Mouse (Mus musculus) kidney, postnatal 36 days (tissue): Measurements from ENCODE around the gene Rgs3.
A peak's percentile ranks its signal among the peaks of the same experiment; 100 is the strongest.

ENCODE experiments used
- DNase-seq, 2 experiments: peaks; one replicate each; pipeline ENCODE4 v3.0.0; 2021 to 2022; ENCODE audit warnings: mixed read lengths in 2 of 2

Gene Rgs3

GRCm38 (mm10) chr4:62695523-62695922, 135.9 kb downstream of the Rgs3 start:
- peak; percentile 59 to 68 for DNase-seq

GRCm38 (mm10) chr4:62695946-62696345, 136.3 kb downstream of the Rgs3 start:
- DNase-seq = peak; percentile 77 to 79

DNA sequence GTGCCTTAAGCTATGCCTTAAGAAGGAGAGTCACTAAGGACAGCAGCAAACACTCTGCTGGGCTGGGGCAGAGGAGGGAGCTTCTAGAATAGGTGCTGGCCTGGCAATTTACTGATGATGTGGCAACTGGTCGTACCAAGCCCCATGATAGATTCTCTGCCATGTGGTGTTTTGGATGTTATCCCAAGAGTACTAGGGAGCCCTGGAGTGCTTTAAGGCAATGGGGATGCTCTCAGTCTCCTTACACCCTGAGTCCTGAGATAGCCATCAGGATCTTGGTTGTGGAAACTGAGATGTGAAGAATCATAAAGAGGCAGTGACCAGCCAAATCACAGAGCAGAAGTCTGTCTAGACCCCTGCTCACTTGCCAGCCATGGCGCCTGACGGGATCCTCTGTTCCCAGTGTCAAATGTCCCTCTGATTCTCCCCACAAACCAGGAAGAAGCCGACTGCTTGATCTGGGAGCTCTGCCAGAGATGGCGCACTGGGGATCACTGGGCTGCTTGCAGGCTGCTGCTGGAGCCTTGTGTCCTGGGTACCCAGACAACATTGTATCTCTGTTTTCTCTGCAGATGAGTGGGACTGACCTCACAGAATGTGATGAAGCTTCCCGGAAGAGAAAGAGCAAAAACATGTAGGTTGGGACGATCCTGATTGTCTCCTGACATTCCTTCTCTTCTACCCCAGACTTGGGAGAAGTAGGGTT, 137.2 kb downstream of the Rgs3 start:
- peak; percentile 38 to 73 for DNase-seq

- peak; percentile 94 to 96 for DNase-seq
These were observed 137.8 kb downstream of the Rgs3 start for GRCm38 (mm10) chr4:62697469-62697868.

DNA sequence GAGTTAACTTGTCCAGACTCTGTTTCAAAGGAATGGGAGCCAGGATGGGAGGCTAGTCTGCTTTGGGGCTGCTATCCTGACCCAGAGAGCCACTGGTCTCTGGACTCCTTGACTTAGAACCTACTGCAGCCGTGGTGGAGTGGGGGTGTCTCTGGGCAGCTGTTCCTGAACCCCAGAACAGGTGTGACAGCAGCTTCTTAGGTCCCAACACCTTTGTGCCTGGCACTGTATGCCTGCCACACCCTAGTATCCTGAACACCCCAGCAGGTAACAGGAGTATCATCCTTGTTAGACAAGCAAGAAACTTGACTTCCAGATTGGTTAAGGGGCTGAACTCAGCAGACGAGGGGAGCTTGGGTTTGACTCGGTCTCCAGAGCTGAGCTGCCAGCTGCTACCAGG, 138.9 kb downstream of the Rgs3 start:
- DNase-seq = no peak

DNA sequence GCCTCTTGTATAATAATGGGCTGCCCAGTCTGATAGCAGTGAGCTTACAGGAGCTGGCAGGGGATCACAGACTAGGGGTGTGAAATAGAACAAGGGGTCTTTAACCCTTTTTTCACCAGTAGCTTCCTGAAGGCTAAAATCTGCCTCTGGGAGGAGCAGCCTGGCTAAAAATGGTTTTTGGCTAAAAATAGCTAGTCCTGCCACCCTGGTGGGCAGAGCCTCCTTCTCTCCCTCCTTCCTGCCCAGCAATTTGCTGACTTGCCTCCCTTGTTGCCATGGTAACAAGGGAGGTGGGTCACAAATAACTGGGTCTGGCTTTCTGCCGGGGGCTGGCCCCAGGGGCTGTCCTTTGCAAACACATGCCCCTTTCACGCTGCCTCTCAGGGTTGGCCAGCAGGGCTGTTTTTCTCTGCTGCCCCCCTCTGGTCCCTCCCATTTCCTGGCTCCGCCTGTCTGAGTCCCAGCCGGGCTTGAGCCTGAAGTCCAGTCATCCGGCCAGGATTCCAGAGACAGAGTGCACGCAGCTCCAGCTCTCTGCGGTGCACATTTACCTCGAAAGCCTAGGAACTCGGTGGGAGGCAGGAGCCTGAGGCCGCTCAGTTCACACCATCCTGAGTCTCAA, 139.7 kb downstream of the Rgs3 start:
- peak; percentile 95 to 97 for DNase-seq

DNA sequence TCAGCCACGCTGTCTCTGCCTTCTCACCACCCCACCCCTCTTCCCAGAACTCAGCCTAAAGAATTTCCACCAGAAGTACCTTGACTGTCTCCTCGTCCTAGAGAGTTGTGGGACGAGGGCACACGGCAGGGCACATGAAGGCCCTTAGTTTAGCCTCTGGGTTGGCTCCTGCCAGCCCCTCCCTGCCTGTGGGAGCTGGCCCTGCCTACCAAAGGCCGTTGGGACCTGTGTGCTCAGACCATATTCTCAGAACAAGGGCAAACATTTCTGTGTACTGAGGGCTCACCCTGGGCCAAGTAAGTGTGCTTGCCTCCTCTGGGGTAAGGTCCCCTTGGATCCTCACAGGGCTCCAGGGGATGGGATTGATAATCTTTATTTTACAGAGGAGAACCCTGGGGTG, 140.8 kb downstream of the Rgs3 start:
- DNase-seq = peak in 1 of 2 experiments; percentile 26

GRCm38 (mm10) chr4:62703151-62703550, 143.5 kb downstream of the Rgs3 start:
- DNase-seq = peak; percentile 49 to 59

- no peak for DNase-seq
These were observed 144.6 kb downstream of the Rgs3 start for GRCm38 (mm10) chr4:62704204-62704603.

- DNase-seq = no peak
These were observed 145.4 kb downstream of the Rgs3 start for GRCm38 (mm10) chr4:62705013-62705412.

DNA sequence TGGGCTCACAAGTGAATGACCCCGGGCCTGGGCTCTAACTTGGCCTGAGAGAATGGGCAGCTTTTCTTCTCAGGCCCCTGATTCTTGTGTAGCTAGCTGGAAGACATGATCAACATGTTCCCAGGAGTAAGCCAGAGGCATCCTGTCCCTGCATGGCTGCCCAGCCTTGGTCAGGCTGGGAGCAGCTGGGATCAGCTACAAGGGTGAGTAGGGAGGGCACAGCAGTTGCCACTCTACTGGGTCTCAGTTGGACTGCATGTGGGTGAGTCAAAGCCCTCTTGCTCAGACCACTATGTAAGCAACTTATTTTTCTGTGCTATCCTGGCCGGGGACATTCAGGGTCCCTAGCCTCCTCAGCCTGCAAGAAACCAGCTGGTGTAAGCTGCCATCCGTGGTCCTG, 146.1 kb downstream of the Rgs3 start:
- no peak for DNase-seq

- no peak for DNase-seq
These were observed 148.4 kb downstream of the Rgs3 start for GRCm38 (mm10) chr4:62708084-62708483.

GRCm38 (mm10) chr4:62708994-62709393, 149.3 kb downstream of the Rgs3 start:
- no peak for DNase-seq

DNA sequence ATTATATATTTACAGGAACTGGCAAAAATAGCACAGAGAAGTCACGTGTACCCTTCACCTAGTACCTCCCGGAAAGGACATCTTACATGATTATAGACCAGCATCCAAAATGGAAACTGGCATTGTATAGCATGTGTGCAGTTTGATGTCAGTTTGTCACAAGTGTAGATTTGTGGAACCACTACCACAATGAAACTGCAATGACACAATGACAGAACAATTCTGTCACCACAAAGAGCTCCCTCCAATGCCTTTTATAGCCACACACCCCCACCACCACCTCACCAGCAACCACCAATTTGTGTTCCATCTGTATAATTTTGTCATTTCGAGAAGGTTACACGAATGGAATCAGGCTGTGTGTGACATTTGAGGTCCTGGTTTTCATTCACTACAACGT, 149.8 kb downstream of the Rgs3 start:
- no peak for DNase-seq

GRCm38 (mm10) chr4:62711159-62711558, 151.5 kb downstream of the Rgs3 start:
- no peak for DNase-seq

DNA sequence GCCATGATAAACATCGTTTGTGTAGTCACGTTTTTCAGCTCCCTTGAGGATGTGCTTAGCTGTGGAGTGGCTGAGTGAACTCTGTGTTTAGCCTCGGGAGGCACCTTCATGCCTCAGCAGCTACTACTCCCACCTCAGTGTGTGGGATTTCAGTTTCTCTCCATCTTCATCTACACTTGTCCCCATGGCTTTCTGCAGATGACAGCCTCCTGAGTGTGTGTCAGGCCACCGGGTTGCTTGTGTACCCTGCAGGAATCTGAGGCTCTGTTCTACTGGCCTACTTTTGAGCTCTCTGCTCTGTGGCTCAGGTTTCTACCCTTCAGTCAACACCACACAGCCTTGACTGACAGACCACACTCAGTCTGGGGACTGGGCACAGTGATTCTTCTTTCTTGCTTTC, 151.9 kb downstream of the Rgs3 start:
- no peak for DNase-seq

DNA sequence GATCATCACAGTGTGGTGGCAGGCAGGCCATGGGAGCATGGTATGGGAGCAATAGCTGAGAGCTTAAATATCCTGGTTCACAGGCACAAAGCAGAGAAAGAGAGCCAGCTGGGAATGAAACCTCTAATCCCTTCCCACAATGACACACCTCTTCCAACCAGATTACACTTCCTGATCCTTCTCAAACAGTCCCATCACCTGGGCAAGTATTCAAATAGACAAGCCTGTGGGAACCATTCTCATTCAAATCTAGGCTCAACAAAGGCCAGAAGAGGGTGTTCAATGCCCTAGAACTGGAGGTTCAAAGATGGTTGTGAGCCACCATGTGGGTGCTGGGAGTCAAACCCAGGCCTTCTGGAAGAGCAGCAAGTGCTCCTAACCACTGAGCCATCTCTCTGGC, 161.2 kb downstream of the Rgs3 start:
- DNase-seq = no peak

- DNase-seq = peak in 1 of 2 experiments; percentile 48
These were observed 162.4 kb downstream of the Rgs3 start for GRCm38 (mm10) chr4:62722021-62722426.

GRCm38 (mm10) chr4:62723795-62724194, 164.1 kb downstream of the Rgs3 start:
- peak in 1 of 2 experiments; percentile 52 for DNase-seq

DNA sequence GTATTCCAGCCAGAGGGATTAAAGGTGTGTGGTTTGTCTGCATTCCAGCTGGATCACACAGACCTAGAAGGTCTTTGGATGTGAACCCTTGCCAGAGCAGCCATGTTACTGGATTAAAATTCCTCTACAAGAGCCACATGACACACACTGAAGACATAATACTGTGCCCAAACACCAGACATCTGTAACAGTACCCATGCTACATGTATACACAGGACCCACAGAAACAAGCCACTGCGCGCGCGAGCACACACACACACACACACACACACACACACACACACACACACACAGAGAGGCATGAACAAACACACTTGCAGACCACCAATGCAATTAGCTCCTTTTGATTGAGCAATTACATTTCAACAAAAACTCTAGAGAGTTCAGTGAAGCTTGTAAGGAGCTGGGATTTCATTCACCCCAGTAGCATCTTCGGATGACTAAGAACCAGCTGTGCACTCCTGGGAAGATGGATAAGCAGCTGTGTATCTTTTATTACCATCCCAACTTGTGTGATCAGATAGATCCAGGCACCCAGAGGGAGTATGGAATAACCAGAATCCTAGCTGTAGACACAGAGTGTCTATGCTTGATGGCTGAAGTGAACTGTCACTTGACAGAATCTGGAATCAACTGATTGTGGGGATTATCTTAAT, 166.8 kb downstream of the Rgs3 start:
- DNase-seq = no peak

DNA sequence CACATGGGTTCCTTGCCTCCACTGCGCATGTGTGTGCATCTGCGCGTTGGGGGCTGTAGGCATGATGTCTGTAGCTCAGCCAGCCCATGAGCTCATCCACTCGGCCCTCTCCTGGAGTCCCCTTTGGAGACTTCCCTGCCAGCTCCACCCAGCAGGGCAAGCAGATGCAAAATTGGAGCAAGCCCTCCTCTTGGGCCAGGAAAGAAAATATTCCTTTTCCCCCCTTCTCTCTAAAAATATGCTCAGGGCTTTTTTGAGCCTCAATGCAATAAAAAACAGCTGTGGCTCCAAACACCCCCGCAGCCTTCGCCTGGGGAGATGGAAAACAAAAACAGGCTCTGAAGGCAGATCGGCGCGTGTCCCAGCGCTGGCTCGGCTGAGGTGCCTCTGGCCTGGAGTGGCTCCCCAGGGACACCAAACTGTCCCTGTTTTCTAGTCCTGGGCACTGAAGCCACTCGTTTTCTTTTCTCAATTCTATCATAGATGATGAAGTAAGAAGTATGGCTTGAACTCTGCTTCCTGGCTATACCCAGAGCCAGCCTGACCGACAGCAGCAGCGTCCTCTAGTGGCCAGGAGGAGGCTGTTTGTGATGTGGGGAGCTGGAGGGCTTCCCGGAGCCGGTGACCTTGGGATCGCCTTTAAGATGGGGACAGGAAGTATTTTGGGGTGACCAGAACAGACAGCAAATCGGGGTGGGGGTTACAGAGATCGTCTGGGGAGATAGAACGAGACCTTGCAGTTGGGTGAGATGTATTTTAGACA, 168.1 kb downstream of the Rgs3 start:
- peak in 1 of 2 experiments; percentile 38 for DNase-seq

- no peak for DNase-seq
These were observed 168.8 kb downstream of the Rgs3 start for GRCm38 (mm10) chr4:62728471-62728870.

DNA sequence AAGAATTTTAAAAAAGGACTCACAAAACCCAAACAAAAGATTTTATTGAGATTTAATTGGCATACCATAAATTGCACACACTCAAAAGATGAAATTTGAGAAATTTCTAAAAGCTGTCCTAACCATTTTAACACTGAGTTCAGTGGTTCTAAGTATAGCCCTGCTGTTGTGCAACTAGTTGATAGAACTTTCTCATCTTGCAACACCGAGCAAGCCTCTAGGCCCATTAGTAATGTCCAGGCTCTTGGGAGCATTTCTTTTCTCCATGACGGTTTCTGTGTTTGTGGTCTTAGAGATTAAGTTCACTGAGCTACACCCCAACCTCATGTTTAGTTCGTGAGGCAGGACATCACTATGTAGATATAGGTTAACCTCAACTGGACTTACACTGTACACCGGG, 169.5 kb downstream of the Rgs3 start:
- no peak for DNase-seq
